Mouse (Mus musculus) heart, postnatal 36 days (tissue): ENCODE results near the gene Olfr1120. TPM values are rescaled to one million over a fixed set of nuclear protein-coding genes. Genes with fewer than 3 reads are reported as not detected.
"Not testable (repeated sequence)": the region's sequence is repeated elsewhere in the genome, so short reads cannot be mapped to it uniquely, and the experiment has no call there.

Experiments
- DNase-seq, 2 experiments: peaks; one replicate each; pipeline ENCODE4 v3.0.0; 2021 to 2022
- intact Hi-C: fragments of 180-260 bp; cut with DNase I; formaldehyde crosslinking; loops from one replicate; pipeline ENCODE4 v1.15.1; 2025
- total RNA-seq, 2 experiments: library from RNA; stranded (reverse); gene quantifications; 2 replicates each; pipeline ENCODE4 v1.2.3; 2021

The Olfr1120 gene
- not detected for total RNA-seq

DNA sequence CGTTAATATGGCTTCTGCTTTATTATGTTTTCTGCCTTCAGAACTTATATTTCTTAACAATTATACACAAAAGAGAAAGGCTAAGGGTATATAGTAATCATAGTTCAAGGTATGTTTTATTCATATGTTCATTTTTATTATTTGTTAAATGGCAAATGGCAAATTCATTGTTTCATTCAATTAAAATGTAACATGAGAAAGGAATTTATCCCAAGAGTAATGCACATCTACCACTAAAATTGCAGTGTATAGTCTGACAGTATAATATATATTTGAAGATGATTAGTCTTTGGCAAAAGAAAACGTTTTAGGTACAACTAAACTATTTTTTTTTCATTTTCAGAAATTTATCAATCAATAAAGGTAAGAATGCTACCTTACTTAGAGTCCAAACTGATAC, at the start of gene Olfr1120:
Gene Olfr1120, plus strand, starts transcription at position 301 of the 400 bp plus-strand sequence.
- DNase-seq: no peak
- intact Hi-C loops: no loop called here

DNA sequence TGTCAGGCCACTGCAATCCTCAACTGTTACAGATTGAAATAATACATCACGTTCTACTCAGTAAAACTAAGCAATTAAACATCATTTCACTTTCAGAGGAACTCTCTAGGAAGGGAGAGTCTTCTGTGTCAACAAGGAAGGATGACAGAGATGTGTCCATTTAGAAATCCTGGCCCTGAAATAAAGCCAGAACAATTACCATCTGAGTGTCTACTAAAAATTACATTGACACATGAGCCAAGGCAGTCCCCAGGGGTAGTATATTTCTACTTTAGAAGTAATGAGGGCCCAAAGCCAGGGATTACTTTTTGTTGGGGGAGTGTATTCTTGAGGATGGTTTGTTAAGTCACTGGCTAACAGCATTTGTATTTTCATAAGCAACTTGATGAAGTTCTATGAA, 47.3 kb upstream of the Olfr1120 start, which contains the start of gene Olfr1118:
Gene Olfr1118, plus strand, starts transcription at position 301 of the 400 bp plus-strand sequence.
- no peak for DNase-seq
- intact Hi-C loops: no loop called here

DNA sequence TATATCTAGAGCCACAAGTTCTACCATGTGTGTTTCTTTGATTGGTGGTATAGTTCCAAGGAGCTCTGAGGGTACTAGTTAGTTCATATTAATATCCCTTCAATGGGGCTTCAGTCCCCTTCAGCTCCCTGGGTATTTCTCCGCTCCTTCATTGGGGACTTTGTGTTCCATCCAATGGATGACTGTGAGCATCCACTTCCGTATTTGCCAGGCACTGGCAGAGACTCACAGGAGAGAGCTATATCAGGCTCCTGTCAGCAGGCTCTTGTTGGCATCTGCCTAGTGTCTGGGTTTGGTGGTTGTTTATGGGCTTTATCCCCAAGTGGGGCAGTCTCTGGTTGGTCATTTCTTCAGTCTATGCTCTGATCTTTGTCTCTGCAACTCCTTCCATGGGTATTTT, 5.5 kb downstream of the Olfr1120 start:
- intact Hi-C loops, DNase-seq: not testable (repeated sequence)

DNA sequence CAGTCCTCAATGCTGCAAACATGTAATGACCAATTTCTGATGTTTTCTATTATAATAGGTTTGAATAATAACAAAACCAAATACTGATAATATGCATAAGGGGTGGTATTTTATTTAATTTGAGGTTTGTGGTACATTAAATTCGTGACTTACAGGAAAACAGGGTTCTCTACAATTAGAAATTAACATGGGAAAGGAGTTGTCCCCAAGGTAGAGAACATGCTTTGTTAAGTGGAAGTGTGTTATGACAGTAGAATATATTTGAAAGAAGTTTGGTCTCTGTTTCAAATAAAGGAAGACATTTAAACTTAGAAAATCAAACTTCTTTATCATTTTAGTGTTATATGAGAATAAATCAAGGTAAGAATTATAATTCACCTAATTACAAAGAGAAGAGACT, 15.0 kb downstream of the Olfr1120 start, which contains the start of gene Olfr1121:
Gene Olfr1121, plus strand, starts transcription at position 301 of the 400 bp plus-strand sequence.
- DNase-seq: no peak
- intact Hi-C loops: no loop called here

DNA sequence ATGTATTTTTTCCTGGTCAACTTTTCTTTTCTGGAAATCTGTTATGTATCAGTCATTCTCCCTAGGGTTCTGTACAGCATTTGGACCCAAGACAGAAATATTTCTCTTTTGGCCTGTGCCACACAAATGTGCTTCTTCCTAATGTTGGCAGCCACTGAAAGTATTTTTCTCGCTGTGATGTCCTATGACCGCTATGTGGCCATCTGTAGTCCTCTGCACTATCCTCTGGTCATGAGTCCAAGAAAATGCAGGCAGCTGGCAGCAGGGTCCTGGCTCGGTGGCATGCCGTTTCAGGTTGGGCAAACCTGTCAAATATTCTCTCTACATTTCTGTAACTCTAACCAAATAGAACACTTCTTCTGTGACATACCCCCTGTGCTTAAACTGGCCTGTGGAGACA, 17.1 kb downstream of the Olfr1120 start:
- intact Hi-C loops: no loop called here
- DNase-seq: no peak

DNA sequence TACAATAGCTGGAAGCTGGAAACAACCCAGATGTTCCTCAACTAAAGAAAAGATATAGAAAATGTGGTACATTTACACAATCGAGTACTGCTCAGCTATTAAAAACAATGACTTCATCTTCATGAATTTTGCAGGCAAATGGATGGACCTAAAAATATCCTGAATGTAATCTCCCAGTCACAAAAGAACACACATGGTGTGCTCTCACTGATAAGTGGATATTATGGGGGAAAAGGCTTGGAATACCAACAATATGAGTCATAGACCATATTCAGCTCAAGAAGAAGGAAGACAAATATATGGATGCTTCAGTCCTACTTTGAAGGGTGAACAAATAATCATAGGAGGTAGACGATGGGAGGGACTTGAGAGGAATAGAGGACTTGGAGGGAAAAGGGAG, 29.3 kb downstream of the Olfr1120 start:
- intact Hi-C loops: no loop called here
- DNase-seq: no peak

DNA sequence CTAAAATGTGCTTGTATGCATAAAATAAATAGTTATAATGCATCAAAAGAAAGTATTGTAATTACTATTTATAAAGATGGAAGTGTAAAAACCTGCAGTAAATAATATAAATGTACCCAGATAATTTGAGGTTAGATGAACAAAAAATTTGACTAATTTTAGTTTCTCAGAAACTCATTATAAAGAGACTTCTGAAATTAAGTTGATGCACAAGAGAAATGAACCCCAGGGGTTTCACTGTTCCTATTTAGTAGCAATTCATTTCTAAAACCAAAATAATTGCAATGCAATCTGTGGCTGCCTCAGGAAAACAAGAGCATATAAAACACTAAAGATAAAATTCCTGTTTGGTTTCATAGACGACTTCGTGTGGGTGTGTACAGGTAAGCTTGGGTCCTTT, 30.9 kb downstream of the Olfr1120 start, which contains the start of gene Olfr1122:
Gene Olfr1122, plus strand, starts transcription at position 301 of the 400 bp plus-strand sequence.
- intact Hi-C loops: no loop called here

DNA sequence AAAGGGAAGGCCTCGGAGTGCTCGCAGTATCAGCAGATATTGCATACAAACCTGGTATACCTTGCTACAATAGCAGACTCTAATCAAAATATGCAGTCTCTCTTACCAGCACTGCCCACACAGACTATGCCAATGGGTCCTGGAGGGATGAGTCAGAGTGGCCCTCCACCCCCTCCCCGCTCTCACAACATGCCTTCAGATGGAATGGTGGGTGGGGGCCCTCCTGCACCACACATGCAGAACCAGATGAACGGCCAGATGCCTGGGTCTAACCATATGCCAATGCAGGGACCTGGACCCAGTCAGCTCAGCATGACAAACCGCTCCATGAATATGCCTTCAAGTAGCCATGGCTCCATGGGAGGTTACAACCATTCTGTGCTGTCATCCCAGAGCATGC, 39.0 kb downstream of the Olfr1120 start:
- intact Hi-C loops, DNase-seq: not testable (repeated sequence)

More for the DNA sequence above, 30.9 kb downstream of the Olfr1120 start, which contains the start of gene Olfr1122:
- no peak for DNase-seq

DNA sequence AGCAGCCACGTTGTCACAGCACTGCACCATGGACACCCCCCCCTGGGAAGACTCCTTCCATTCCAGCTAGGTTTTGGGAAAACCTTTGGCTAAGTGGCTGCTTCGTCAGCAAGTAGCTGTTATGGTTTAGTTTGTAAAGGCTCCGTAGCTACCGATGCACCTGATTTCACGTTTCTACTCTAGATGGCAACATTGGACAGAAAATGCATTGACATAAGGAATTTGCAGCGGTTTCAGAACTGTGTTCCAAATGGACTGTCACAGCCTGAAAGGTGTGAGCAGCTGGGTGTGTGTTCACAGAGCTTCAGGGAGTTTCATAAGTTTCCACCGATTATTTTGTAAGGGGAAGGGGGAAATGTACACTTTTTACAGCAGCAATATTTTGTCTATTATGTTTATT, 40.1 kb downstream of the Olfr1120 start:
- intact Hi-C loops, DNase-seq: not testable (repeated sequence)

Other genes starting within 250 kb of the Olfr1120 start
- gene Olfr259, start 240.2 kb upstream of the Olfr1120 start, total RNA-seq: not detected
- gene Olfr1110, start 214.5 kb upstream of the Olfr1120 start, total RNA-seq: not detected
- not detected for gene Olfr1111, start 202.2 kb upstream of the Olfr1120 start, total RNA-seq
- gene Olfr1112, start 167.0 kb upstream of the Olfr1120 start, total RNA-seq: not detected
- gene Olfr1113, start 145.8 kb upstream of the Olfr1120 start, total RNA-seq: not detected
- gene Olfr1115, start 106.8 kb upstream of the Olfr1120 start, total RNA-seq: not detected
- not detected for gene Olfr1116, start 87.3 kb upstream of the Olfr1120 start, total RNA-seq
- gene Olfr1118, start 47.2 kb upstream of the Olfr1120 start, total RNA-seq: not detected
- not detected for gene Olfr1121, start 15.1 kb downstream of the Olfr1120 start, total RNA-seq
- gene Olfr1122, start 31.0 kb downstream of the Olfr1120 start, total RNA-seq: not detected
- gene Olfr1123, start 61.8 kb downstream of the Olfr1120 start, total RNA-seq: not detected
- not detected for gene Olfr1124, start 75.5 kb downstream of the Olfr1120 start, total RNA-seq
- not detected for gene Olfr1126, start 99.1 kb downstream of the Olfr1120 start, total RNA-seq
- not detected for gene Pramel7, start 142.3 kb downstream of the Olfr1120 start, total RNA-seq
- not detected for gene Pramel6, start 151.8 kb downstream of the Olfr1120 start, total RNA-seq
- not detected for gene Olfr153, start 177.0 kb downstream of the Olfr1120 start, total RNA-seq
- not detected for gene Olfr1128, start 190.7 kb downstream of the Olfr1120 start, total RNA-seq
- gene Olfr1129, start 219.1 kb downstream of the Olfr1120 start, total RNA-seq: not detected